Mouse (Mus musculus) CH12.LX (cell line): ENCODE data around the gene Zbtb41.
"Not testable (repeated sequence)": the region's sequence is repeated elsewhere in the genome, so short reads cannot be mapped to it uniquely, and the experiment has no call there.

Experiments used
- CTCF ChIP-seq, 2 experiments: IDR thresholded peaks in 1 of 2; conservative IDR thresholded peaks in 1 of 2; 2 replicates each; pipeline ENCODE4 v1.5.1; 2011 to 2012; ENCODE audit warnings: low read depth in 2 of 2, low read length in 2 of 2, improper control_type of control experiment in 1 of 2, inconsistent platforms in 1 of 2, mild to moderate bottlenecking in 1 of 2, moderate library complexity in 1 of 2
- GABPA ChIP-seq: IDR thresholded peaks from 2 replicates; pipeline ENCODE4 v1.6.1; 2012; ENCODE audit warnings: low read depth, low read length, improper control_type of control experiment, inconsistent platforms; ENCODE audit not compliant: insufficient replicate concordance
- JUND ChIP-seq: conservative IDR thresholded peaks from 2 replicates; pipeline ENCODE4 v1.6.1; 2011; ENCODE audit warnings: low read depth, low read length, improper control_type of control experiment
- NRF1 ChIP-seq: IDR thresholded peaks from 2 replicates; pipeline ENCODE4 v1.6.1; 2014; ENCODE audit warnings: low read depth, mild to moderate bottlenecking, inconsistent platforms, low read length, improper control_type of control experiment, moderate library complexity
- POLR2A ChIP-seq: IDR thresholded peaks from 2 replicates; pipeline ENCODE4 v1.6.1; 2011; ENCODE audit warnings: low read depth, mild to moderate bottlenecking, improper control_type of control experiment, low read length
- TBP ChIP-seq: conservative IDR thresholded peaks from 2 replicates; pipeline ENCODE4 v1.6.1; 2011; ENCODE audit warnings: low read depth, low read length, improper control_type of control experiment
- TCF12 ChIP-seq: IDR thresholded peaks from 2 replicates; pipeline ENCODE4 v1.6.1; 2014; ENCODE audit warnings: low read depth, mild to moderate bottlenecking, inconsistent platforms, low read length, improper control_type of control experiment
- ZC3H11A ChIP-seq: IDR thresholded peaks from 2 replicates; pipeline ENCODE4 v1.6.1; 2012; ENCODE audit warnings: low read depth, mild to moderate bottlenecking, inconsistent platforms, low read length, improper control_type of control experiment
- ZKSCAN1 ChIP-seq: IDR thresholded peaks from 2 replicates; pipeline ENCODE4 v1.6.1; 2012; ENCODE audit warnings: low read depth, inconsistent platforms, low read length, improper control_type of control experiment, borderline replicate concordance
- ZNF384 ChIP-seq: IDR thresholded peaks from 2 replicates; pipeline ENCODE4 v1.6.1; 2012; ENCODE audit warnings: low read depth, low read length, improper control_type of control experiment, inconsistent platforms

DNA sequence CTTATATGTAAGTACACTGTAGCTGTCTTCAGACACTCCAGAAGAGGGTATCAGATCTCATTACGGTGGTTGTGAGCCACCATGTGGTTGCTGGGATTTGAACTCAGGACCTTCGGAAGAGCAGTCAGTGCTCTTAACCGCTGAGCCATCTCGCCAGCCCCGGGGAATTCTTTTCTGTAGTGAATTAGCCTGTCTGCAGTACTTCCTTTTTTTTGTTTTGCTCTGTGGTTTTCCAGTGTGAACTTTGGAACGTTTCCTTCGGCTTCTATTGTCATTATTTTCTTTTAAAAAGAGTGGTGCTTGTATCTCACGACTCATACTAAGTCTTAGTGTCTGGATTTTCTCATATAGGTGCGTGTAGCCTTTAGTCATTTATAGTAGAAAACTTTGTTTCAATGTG is 21.0 kb downstream of the Zbtb41 start:
- TF ChIP-seq CTCF (conservative IDR thresholded peaks at IDR 0.05 in 1 of 2, IDR thresholded peaks at IDR 0.05 in 1 of 2; ENCODE audit: low read depth in 2 of 2, low read length in 2 of 2); POLR2A; JUND; ZC3H11A; ZNF384; ZKSCAN1; NRF1; GABPA; TCF12: not testable (repeated sequence)
- peak; percentile 54; the same call in 1 of the 2 replicates for TF ChIP-seq TBP
